16 mouse cellular contexts compared by ENCODE assay signal in the genomic region with DNA sequence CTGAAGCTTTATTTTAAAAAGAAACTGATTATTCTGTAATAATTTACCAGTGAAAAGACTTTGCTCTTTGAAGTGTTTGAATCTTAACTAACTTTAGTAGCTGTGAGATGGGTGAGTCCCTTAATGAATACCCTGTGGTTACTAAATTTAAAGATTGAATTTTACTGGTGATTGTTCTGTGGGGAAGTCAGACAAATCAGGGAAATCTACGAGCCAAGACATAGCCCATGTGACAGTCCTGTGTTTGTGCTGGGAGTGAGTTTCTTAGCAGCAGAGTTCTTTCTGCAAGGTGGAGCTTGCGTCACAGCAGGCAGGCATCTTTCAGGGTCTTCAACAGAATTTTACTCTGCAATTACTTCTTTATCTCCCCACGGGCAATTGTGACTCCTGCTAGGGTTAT.
"Had no signal": no experiment of that assay in that cellular context is flagged by ENCODE, and none has a peak within 500 bp of the region (broad histone marks: within the 10 kb centered on the region; RNA-seq: fewer than 3 reads in every experiment).

No protein-coding gene starts in this region.

- H3K36me3 ChIP-seq: stomach, embryonic 15.5 days had no signal

- H3K27ac ChIP-seq: neural tube, embryonic 13.5 days; neural tube, embryonic 15.5 days; stomach, embryonic 15.5 days; stomach, postnatal 0 days had no signal

- H3K4me2 ChIP-seq: neural tube, embryonic 13.5 days; neural tube, embryonic 15.5 days; stomach, embryonic 15.5 days had no signal

- H3K9me3 ChIP-seq: neural tube, embryonic 13.5 days; neural tube, embryonic 15.5 days; stomach, embryonic 15.5 days had no signal

- H3K4me3 ChIP-seq: neural tube, embryonic 13.5 days; neural tube, embryonic 15.5 days; stomach, embryonic 15.5 days had no signal

- H3K9ac ChIP-seq: neural tube, embryonic 13.5 days; neural tube, embryonic 15.5 days; stomach, embryonic 15.5 days had no signal

- H3K27me3 ChIP-seq: neural tube, embryonic 13.5 days; neural tube, embryonic 15.5 days; stomach, embryonic 15.5 days had no signal

- DNase-seq: retina, postnatal 1 day; right cerebral cortex, adult 18-20 months; right cerebral cortex, postnatal 14 days; right cerebral cortex, postnatal 25 days; right cerebral cortex, postnatal 4 days; spleen, adult 18-20 months; thymus, adult 18-20 months; thymus, adult 2 months; thymus, postnatal 14 days; thymus, postnatal 25 days; thymus, postnatal 36 days; thymus, postnatal 4 days had no signal
